Mouse (Mus musculus) retina, embryonic 14.5 days (tissue): ENCODE measurements around the gene Asgr1.
A peak's percentile ranks its signal among the peaks of the same experiment; 100 is the strongest.
"Not testable (repeated sequence)": the region's sequence is repeated elsewhere in the genome, so short reads cannot be mapped to it uniquely, and the experiment has no call there.

Source experiments
- DNase-seq: peaks from one replicate; pipeline ENCODE4 v3.0.0-alpha.2; 2015; ENCODE audit warnings: low spot score

The Asgr1 gene

GRCm38 (mm10) chr11:70053898-70054570 is at the start of gene Asgr1:
Gene Asgr1, plus strand, starts transcription at chr11:70054085.
- DNase-seq = no peak

GRCm38 (mm10) chr11:70005521-70005920 is 48.4 kb upstream of the Asgr1 start:
- no peak for DNase-seq

DNA sequence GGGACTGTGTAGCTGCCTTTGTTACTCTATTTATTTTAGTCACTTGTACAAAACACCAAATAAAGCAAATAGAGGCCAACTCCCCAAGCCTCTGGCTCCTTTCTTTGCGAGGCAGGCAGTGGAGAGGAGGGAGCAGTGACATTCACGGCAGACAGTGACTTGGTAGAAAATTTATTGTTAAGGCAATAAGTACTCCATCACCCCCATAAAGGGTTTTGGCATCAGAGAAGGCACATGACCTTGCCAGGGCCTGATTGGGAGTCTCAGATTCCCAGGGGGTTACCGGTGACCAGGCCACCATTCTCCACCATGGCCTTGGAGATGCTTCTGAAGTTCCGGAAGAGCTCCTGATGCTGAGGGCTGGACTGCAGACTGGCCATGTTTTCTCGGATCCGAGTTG is 43.9 kb upstream of the Asgr1 start:
- DNase-seq = no peak

DNA sequence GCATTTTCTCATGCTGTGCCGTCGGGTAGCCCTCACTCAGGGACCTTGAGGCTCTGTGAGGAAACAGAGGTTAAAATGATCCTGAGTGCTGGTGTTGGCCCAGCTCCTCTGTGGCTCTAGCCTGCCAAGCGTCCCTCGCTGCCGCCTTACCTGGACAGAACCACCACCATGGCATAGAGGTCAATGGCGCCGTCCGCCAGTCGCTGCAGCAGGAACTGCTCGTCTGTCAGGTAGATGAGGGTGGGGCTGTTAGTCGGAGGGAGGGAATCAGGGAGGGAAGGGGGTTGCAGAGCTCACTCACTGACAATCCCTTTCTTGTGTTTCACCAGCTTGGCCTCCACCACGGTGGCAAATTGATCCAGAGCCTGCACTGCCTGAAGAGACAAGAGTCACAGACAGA is 43.3 kb upstream of the Asgr1 start:
- DNase-seq = no peak

DNA sequence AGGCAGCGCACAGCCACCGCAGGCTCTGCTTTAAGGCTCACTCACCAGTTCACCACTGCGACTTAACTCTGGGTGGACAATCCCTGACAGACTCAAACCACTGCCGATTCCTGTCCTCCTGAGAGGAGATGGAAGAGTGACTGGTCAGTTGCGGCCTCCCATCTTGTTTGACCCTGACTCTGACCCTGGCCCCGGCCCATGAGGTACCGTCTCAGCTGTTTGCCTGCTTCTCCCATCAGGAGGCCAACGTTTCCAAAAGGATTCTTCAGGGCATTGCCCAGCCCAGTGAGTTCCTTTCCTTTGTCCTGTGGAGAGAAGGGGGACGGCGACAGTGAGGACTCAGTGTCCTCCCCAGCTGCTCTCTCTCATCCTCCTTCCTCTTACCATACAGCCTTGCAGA is 42.9 kb upstream of the Asgr1 start:
- no peak for DNase-seq

- no peak for DNase-seq
Observed at GRCm38 (mm10) chr11:70012931-70013330, 41.0 kb upstream of the Asgr1 start.

GRCm38 (mm10) chr11:70013408-70013807 is 40.5 kb upstream of the Asgr1 start:
- DNase-seq = no peak

GRCm38 (mm10) chr11:70014051-70014450 is 39.8 kb upstream of the Asgr1 start:
- no peak for DNase-seq

DNA sequence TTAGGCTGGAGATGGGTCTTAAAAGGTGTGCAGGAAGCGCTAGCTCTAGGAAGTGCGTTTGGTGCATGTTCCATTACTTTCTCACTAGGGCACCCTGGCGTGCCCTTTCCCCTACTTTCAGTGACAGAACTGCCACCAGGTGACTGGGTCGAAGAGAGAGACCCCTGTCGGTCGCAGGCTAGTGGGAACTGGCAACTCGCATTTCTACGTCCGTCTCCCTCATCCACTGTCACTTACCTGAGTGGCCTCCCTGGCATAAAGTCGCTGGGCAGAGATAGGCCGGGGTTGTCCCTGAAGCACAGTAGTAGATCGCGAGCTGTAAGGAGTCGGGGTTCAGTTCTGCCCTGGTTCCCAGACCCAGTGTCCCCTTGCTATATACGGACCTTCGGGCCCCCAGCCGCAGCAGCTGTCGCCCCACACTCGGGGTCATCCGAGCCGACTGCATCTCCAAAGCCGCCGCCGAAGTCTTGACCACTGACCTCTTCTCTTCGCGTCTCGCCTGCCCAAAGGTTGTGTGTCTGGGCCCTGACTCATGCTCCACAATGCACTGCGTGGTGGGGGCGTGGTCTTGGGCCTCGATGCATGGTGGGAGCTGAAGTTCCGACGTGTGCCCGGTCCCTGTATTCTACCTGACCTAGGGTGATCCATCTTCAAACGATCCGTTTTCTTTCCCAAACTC is 38.9 kb upstream of the Asgr1 start, which contains the start of gene Acadvl:
Acadvl (minus strand) TSS at position 532 of the 679 bp plus-strand sequence.
- peak; percentile 86 for DNase-seq

DNA sequence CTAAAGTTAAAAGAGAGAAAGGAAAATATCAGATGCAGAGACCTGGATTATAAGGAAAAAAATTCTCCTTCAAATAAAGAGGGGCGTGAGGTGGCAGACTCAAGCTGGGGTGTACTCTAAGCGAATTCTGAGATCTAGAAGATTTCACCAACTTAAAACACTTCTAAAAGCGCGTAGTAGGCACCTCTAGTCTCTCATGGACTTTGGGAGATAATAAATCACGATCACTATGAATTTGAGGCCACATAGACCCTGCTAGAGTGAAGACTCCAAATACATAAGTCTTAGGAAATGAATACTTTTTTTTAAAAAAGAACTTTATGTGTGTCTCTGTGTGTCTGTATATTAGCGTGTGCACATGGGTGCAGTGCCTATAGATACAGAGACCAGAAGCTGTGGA is 38.2 kb upstream of the Asgr1 start:
- DNase-seq = no peak

DNA sequence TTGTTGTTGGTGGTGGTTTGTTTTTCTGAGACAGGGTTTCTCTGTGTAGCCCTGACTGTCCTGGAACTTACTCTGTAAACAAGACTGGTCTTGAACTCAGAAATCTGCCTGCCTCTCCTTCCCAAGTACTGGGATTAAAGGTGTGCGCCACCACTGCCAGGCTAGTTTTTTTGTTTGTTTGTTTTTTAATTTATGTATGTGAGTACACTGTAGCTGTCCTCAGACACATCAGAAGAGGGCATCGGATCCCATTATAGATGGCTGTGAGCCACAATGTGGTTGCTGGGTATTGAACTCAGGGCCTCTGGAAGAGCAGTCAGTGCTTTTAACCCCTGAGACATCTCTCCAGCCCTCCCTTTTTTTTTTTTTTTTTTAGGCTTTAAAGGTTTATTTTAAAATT is 37.7 kb upstream of the Asgr1 start:
- not testable (repeated sequence) for DNase-seq

DNA sequence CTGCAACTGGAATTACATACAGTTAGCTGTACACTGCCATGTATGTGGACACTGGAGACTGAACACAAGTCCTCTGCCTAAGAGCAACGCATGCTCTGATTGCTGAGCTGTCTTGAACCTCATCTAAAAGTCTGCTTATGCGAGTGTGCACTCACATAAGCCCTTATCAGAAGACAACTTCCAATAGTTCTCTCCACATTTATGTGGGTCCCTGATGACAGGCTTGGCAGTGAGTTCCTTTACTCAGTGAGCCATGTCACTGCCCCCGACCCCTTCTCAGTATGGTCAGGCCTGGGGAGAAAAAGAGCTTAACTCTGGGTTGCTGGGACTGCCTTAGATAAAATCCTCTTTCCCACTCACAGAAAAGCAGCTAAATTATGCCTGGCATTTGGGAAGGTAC is 37.2 kb upstream of the Asgr1 start, which contains the start of gene Dlg4:
Dlg4 (plus strand) TSS at position 274 of the 400 bp plus-strand sequence.
- DNase-seq = no peak

DNA sequence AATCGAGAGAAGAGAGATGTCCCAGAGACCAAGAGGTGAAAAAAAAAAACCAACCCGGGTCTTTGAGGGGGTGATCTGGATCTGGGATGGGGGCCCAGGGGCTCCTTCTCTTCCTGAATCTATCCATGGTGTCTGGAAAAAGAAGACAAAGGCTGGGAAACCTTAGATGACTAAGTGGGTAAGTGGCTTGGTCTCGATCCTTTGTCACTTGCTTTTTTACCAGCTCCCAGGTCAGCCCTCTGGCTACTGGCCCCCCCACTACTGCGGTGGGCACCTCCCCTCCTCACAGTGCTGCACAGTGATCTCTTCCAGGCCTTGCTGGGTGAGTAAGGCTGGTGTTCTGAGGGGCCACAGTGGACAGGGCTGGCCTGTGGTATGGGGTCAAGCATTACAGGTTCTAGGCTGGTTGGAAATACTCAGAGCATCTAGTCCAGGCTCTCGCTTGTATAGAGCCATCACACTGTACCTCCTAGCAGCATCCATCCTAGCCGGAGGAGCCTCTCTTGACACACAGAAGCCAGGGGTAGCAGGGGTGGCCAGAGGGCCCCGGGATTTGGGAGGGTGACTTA is 36.6 kb upstream of the Asgr1 start:
- DNase-seq = no peak

DNA sequence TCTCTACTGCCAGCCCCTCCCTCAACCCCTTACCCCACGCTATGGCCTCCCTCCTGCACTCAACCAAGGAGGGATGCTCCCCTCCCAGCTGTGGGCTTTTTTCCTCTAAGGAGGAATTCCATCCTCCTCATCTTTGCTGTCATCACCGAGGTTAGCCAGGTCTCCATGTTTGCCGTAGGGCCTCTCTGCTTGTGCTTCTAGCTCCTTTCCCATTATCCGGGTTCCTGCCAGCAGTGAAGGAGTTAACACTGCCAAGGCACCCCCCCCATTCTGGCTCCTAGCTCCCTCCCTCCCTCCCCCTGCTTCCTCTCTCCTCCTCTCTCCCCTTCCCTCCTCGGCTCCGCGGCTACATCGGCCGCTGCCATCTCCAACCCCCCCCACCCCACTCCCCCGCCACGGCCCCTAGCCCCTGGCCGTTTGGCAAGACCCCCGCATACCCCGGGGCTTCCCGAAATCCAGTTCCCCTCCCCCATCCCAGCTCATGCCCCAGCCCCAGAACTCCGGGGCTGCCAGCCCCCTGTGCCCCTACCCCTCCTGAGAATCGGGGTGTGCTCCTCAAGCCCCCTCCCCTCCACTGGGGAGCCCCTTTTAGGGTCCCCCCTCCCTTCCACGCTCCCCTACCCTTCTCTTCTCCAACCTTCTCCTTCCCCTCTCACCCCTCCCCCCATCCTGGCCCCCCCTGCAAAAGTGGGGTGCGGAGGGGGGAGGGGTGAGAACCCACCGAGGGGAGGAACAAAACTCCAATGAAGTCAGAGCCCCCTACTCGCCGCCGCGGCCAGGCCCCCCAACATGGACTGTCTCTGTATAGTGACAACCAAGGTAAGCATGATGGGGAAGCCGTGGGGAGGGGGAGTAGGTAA is 35.5 kb upstream of the Asgr1 start:
- peak; percentile 84 for DNase-seq

DNA sequence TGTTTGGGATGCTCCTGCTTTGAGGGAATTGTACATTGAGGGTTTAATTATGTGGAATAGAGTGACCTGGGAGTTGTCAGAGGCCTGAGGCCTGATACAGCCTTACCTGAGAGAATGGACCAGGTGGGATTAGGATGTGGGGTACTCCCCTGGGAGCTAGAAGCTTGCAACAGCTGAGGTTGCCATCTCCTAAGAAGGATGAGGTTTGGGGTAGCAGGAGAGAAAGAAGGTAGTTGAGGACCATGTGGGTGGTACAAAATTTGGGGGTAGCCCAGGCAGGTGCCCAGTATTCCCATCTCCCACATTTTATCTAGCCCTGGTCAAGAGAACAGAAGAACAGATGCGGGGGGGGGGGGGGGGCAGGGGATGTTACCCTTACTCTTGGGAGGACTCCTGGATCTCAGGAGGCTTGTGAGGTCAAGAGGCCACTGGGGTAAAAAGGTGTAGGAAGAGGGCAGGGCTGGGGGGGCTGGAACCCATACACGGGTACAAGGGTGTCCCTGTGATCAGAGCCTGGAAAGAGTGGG is 34.3 kb upstream of the Asgr1 start:
- no peak for DNase-seq

DNA sequence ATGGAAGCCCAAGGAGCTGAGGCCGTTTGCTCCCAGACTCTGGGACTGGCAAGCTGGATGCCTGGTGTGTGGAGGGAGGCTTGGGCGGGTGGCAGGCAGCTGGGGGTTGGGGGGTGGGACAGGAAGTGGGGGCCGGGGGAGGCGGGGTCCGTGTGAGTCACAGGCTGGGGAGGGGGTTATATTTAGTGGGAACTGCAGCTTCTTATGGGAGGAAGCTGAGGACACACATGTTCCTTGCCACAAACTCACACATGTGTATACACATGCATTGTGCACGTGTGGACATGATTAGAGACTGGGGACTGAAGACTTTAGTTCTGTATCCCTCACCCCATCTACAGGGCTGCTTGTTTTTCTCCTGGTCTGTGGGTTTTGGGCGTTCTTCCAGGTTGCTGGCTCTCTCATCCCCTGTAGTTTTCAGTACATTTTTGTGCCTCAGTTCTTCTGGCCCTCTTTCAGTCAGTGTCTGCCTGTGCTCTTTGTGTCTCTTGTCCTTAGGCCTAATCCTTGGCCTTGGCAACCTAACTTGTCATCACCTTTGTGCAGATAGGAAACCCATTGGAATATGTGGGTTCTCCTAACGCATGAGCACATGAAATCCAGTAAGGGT is 33.8 kb upstream of the Asgr1 start:
- no peak for DNase-seq

- DNase-seq = peak; percentile 92
Observed at GRCm38 (mm10) chr11:70020731-70021263, 33.1 kb upstream of the Asgr1 start.

- DNase-seq = peak; percentile 100
Observed at GRCm38 (mm10) chr11:70021264-70022132, 32.4 kb upstream of the Asgr1 start.

GRCm38 (mm10) chr11:70023481-70024150 is 30.3 kb upstream of the Asgr1 start:
- peak; percentile 73 for DNase-seq

DNA sequence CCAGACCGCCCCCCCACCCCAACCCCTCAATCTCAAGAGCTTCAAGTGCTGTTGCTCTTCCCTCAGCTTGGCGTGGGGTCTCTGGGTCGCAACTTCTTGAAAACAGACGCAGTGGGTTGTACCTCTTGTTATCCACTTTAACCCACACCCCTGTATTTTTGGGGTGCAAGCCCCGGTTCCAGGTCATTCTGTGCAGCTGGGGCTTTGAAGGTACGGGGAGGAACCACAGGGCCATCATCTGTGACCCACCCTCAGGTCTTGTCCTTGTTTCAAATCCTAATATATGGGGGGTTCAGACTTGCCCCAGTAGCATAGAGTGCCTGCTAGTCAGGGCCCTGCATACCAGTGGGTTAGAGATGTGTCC is 29.8 kb upstream of the Asgr1 start:
- DNase-seq = no peak
